Mouse (Mus musculus) limb, embryonic 13.5 days (tissue): ENCODE measurements at regions not wholly inside any gene's neighbourhood (a gene's known extent, or its start where the extent isn't known, plus 50 kb on each side); places are given as distances from the start of the nearest gene placed in this dataset.

Experiments
- ATAC-seq: fragments of 200-750 bp; cut with Nextera tagmentation; 2 replicates; pipeline ENCODE4 v1.8.0; 2017; ENCODE audit warnings: low read depth, moderate number of reproducible peaks, moderate TSS enrichment; ENCODE audit not compliant: low FRiP score
- H3K27ac ChIP-seq: fragments of 300-500 bp; sonication (generic); 2 replicates; pipeline ENCODE4 v1.5.1; 2015; ENCODE audit warnings: inconsistent platforms, mild to moderate bottlenecking, moderate library complexity
- H3K27me3 ChIP-seq: fragments of 300-500 bp; sonication (generic); 2 replicates; pipeline ENCODE4 v1.6.1; 2015; ENCODE audit warnings: mild to moderate bottlenecking, inconsistent platforms
- H3K36me3 ChIP-seq: fragments of 300-500 bp; sonication (generic); 2 replicates; pipeline ENCODE4 v1.6.1; 2015; ENCODE audit warnings: inconsistent platforms, mild to moderate bottlenecking, moderate library complexity
- H3K4me1 ChIP-seq: fragments of 300-500 bp; sonication (generic); 2 replicates; pipeline ENCODE4 v1.6.1; 2015; ENCODE audit warnings: inconsistent platforms
- H3K4me2 ChIP-seq: fragments of 300-500 bp; sonication (generic); replicated peaks from 2 replicates; pipeline ENCODE4 v1.6.1; 2015; ENCODE audit warnings: inconsistent platforms, mild to moderate bottlenecking, moderate library complexity
- H3K4me3 ChIP-seq: fragments of 300-500 bp; sonication (generic); 2 replicates; pipeline ENCODE4 v1.5.1; 2015; ENCODE audit warnings: moderate library complexity, mild to moderate bottlenecking, inconsistent platforms
- H3K9ac ChIP-seq: fragments of 300-500 bp; sonication (generic); 2 replicates; pipeline ENCODE4 v1.6.1; 2015; ENCODE audit warnings: mild to moderate bottlenecking, inconsistent platforms
- H3K9me3 ChIP-seq: fragments of 300-500 bp; sonication (generic); 2 replicates; pipeline ENCODE4 v1.6.1; 2016; ENCODE audit warnings: inconsistent platforms
- WGBS: fragments of 180-500 bp; shearing (Covaris S2); methylation state at CpG from one replicate; pipeline ENCODE4 v1.1.7; 2015; 5-methylcytosine and 5-hydroxymethylcytosine counted together

GRCm38 (mm10) chr17:45285621-45286189, 147.8 kb downstream of the Cdc5l start:
- Histone ChIP-seq H3K9me3 (no peaks in the 10 kb centered on the region), H3K36me3 (no peaks in the 10 kb centered on the region), H3K4me3 (no peak overlapping the region), H3K4me2 (no peak overlapping the region), H3K9ac (no peak overlapping the region), H3K27me3 (peaks cover 7% of the 10 kb centered on the region), H3K4me1 (no peaks in the 10 kb centered on the region), H3K27ac (no peak overlapping the region)
- no peak for ATAC-seq
- WGBS: 94% methylated on average over 3 of the region's 3 CpGs

- H3K36me3 ChIP-seq: no peaks in the 10 kb centered on the region
- no peak overlapping the region for H3K27ac ChIP-seq
- no peak overlapping the region for H3K4me2 ChIP-seq
- no peak for ATAC-seq
- no peak overlapping the region for H3K4me3 ChIP-seq
- no peak overlapping the region for H3K9ac ChIP-seq
- H3K9me3 ChIP-seq: no peaks in the 10 kb centered on the region
- peaks cover 15% of the 10 kb centered on the region for H3K4me1 ChIP-seq
- WGBS: 88% methylated on average over 1 of the region's 1 CpGs
- peaks cover 29% of the 10 kb centered on the region for H3K27me3 ChIP-seq
Measured at GRCm38 (mm10) chr17:45281554-45281953, 152.0 kb downstream of the Cdc5l start.

GRCm38 (mm10) chr17:45279811-45280205, 153.7 kb downstream of the Cdc5l start:
- Histone ChIP-seq H3K27ac (no peak overlapping the region), H3K4me2 (peak overlapping the region; percentile 41), H3K9me3 (no peaks in the 10 kb centered on the region), H3K9ac (0 out of 2 replicates have a peak overlapping the region, but pooled peaks have one; percentile 25), H3K4me1 (peaks cover 15% of the 10 kb centered on the region), H3K4me3 (no peak overlapping the region), H3K27me3 (peaks cover 42% of the 10 kb centered on the region), H3K36me3 (no peaks in the 10 kb centered on the region)
- no peak for ATAC-seq
- WGBS: 6% methylated on average over 3 of the region's 3 CpGs

GRCm38 (mm10) chr17:45279075-45279810, 154.3 kb downstream of the Cdc5l start:
- Histone ChIP-seq H3K27ac (no peak overlapping the region), H3K9ac (peak overlapping the region; percentile 25; the same call in 1 of the 2 replicates), H3K36me3 (no peaks in the 10 kb centered on the region), H3K4me3 (no peak overlapping the region), H3K4me1 (peaks cover 15% of the 10 kb centered on the region), H3K9me3 (no peaks in the 10 kb centered on the region), H3K4me2 (peak overlapping the region; percentile 41), H3K27me3 (peaks cover 47% of the 10 kb centered on the region)
- WGBS: 6% methylated on average over 13 of the region's 13 CpGs
- no peak for ATAC-seq

- 69% methylated on average over 3 of the region's 3 CpGs for WGBS
- no peak overlapping the region for H3K9ac ChIP-seq
- H3K4me1 ChIP-seq: peaks cover 15% of the 10 kb centered on the region
- peaks cover 47% of the 10 kb centered on the region for H3K27me3 ChIP-seq
- no peak overlapping the region for H3K4me3 ChIP-seq
- H3K9me3 ChIP-seq: no peaks in the 10 kb centered on the region; the same call in 1 of the 2 replicates
- H3K27ac ChIP-seq: no peak overlapping the region
- H3K4me2 ChIP-seq: no peak overlapping the region
- ATAC-seq: no peak
- no peaks in the 10 kb centered on the region for H3K36me3 ChIP-seq
Measured at GRCm38 (mm10) chr17:45277516-45277915, 156.0 kb downstream of the Cdc5l start.

- Histone ChIP-seq H3K27me3 (peaks cover 47% of the 10 kb centered on the region), H3K9me3 (no peaks in the 10 kb centered on the region; the same call in 1 of the 2 replicates), H3K4me3 (no peak overlapping the region), H3K4me1 (peaks cover 15% of the 10 kb centered on the region), H3K4me2 (no peak overlapping the region), H3K36me3 (no peaks in the 10 kb centered on the region), H3K9ac (no peak overlapping the region), H3K27ac (no peak overlapping the region)
- no peak for ATAC-seq
- WGBS: 74% methylated on average over 12 of the region's 12 CpGs
Measured at GRCm38 (mm10) chr17:45276686-45277405, 156.7 kb downstream of the Cdc5l start.

- Histone ChIP-seq H3K4me3 (no peak overlapping the region), H3K27me3 (peaks cover 41% of the 10 kb centered on the region), H3K36me3 (no peaks in the 10 kb centered on the region), H3K9ac (no peak overlapping the region), H3K4me2 (no peak overlapping the region), H3K4me1 (peaks cover 13% of the 10 kb centered on the region), H3K9me3 (peaks cover 7% of the 10 kb centered on the region; the same call in 1 of the 2 replicates), H3K27ac (no peak overlapping the region)
- 64% methylated on average over 4 of the region's 4 CpGs for WGBS
- no peak for ATAC-seq
Measured at GRCm38 (mm10) chr17:45274894-45275293, 158.6 kb downstream of the Cdc5l start.

GRCm38 (mm10) chr17:45266776-45267175, 166.8 kb downstream of the Cdc5l start:
- Histone ChIP-seq H3K4me1 (peaks cover 9% of the 10 kb centered on the region), H3K4me2 (no peak overlapping the region), H3K4me3 (no peak overlapping the region), H3K9ac (no peak overlapping the region), H3K36me3 (no peaks in the 10 kb centered on the region), H3K27ac (no peak overlapping the region), H3K9me3 (peaks cover 7% of the 10 kb centered on the region; the same call in 1 of the 2 replicates), H3K27me3 (peaks cover 22% of the 10 kb centered on the region)
- WGBS: 84% methylated on average over 6 of the region's 6 CpGs
- ATAC-seq: no peak

- no peak for ATAC-seq
Measured at GRCm38 (mm10) chr17:45265587-45265986, 167.9 kb downstream of the Cdc5l start.

GRCm38 (mm10) chr17:45264434-45264833, 169.1 kb downstream of the Cdc5l start:
- Histone ChIP-seq H3K9ac (no peak overlapping the region), H3K4me1 (peaks cover 9% of the 10 kb centered on the region), H3K36me3 (no peaks in the 10 kb centered on the region), H3K27me3 (peaks cover 26% of the 10 kb centered on the region), H3K9me3 (no peaks in the 10 kb centered on the region), H3K27ac (no peak overlapping the region), H3K4me2 (no peak overlapping the region), H3K4me3 (no peak overlapping the region)
- no peak for ATAC-seq
- WGBS: 42% methylated on average over 6 of the region's 6 CpGs

More at GRCm38 (mm10) chr17:45265587-45265986, 167.9 kb downstream of the Cdc5l start:
- peaks cover 24% of the 10 kb centered on the region for H3K27me3 ChIP-seq
- H3K27ac ChIP-seq: no peak overlapping the region
- 86% methylated on average over 7 of the region's 7 CpGs for WGBS
- no peak overlapping the region for H3K9ac ChIP-seq
- H3K4me1 ChIP-seq: peaks cover 9% of the 10 kb centered on the region
- H3K4me3 ChIP-seq: no peak overlapping the region
- H3K9me3 ChIP-seq: no peaks in the 10 kb centered on the region
- H3K4me2 ChIP-seq: no peak overlapping the region
- H3K36me3 ChIP-seq: no peaks in the 10 kb centered on the region

GRCm38 (mm10) chr17:45260421-45260820, 173.1 kb downstream of the Cdc5l start:
- Histone ChIP-seq H3K27me3 (peaks cover 18% of the 10 kb centered on the region; the same call in 1 of the 2 replicates), H3K9ac (no peak overlapping the region), H3K4me2 (no peak overlapping the region), H3K4me3 (no peak overlapping the region), H3K36me3 (no peaks in the 10 kb centered on the region), H3K9me3 (no peaks in the 10 kb centered on the region), H3K4me1 (peaks cover 9% of the 10 kb centered on the region), H3K27ac (no peak overlapping the region)
- WGBS: 85% methylated on average over 10 of the region's 10 CpGs
- no peak for ATAC-seq

- Histone ChIP-seq H3K27me3 (peaks cover 34% of the 10 kb centered on the region), H3K9ac (no peak overlapping the region), H3K27ac (no peak overlapping the region), H3K4me3 (no peak overlapping the region), H3K4me2 (no peak overlapping the region), H3K36me3 (no peaks in the 10 kb centered on the region), H3K4me1 (peaks cover 7% of the 10 kb centered on the region), H3K9me3 (no peaks in the 10 kb centered on the region)
- 80% methylated on average over 7 of the region's 7 CpGs for whole genome bisulfite sequencing
- no peak for ATAC-seq
Measured at GRCm38 (mm10) chr17:45258007-45258406, 175.5 kb downstream of the Cdc5l start.
